Mouse (Mus musculus): ENCODE measurements around the gene Polr3b.

DNA sequence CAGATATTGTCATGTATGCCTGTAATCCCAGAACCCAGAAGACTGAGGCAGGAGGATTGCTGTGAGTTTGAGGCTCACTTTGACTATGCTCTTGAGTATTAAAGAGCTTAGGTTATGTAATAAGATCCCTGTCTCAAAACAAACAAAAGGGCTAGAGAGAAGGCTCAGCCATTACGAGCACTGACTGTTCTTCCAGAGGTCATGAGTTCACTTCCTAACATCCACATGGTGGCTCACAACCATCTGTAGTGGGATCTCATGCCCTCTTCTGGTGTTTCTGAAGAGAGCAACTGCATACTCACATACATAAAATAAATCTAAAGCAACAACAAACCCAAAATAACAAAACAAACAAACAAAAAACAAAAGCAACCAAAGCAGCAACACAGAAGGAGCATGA is 23.9 kb upstream of the Polr3b start:
- TF ChIP-seq POLR2A (IDR thresholded peaks at IDR 0.05; ENCODE audit: borderline replicate concordance, extremely low read depth, insufficient read depth, insufficient read length, poor library complexity, severe bottlenecking), result no peak
- no peak for TF ChIP-seq CTCF (IDR thresholded peaks at IDR 0.05; ENCODE audit: borderline replicate concordance, extremely low read depth, insufficient read depth, insufficient read length)

Measured in brain, embryonic 14.5 days (tissue).